ENCODE assay signal across 10 mouse cellular contexts in the genomic region with DNA sequence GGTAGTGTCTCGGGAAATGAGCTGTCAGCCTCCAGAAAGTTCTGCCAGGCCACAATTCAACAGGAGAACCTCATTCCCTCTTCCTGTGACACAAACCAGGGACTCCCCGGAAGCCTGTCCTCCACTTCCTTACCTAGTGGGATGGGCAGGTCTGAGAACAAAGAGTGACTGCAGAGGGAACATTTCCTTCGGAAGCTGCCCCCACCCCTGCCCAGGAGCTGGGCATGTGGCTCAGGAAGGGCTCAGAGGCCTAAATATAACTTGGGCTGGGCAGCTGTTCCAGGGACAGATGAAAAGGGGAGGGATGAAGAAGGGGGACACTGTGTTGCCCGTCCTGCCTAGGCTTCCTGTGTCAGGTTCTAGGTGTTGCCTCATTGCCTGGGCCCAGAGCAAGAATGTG. TPM values are rescaled to one million over a fixed set of nuclear protein-coding genes. Genes with fewer than 3 reads are reported as not detected.
DNase-seq lines count a peak whose midpoint lies in the region; ATAC-seq and TF ChIP-seq lines count a peak whose summit lies in the region.
"Had no signal": no experiment of that assay in that cellular context is flagged by ENCODE, and none has a peak within 500 bp of the region (broad histone marks: within the 10 kb centered on the region; RNA-seq: fewer than 3 reads in every experiment).

No protein-coding gene starts in this region.

- peak overlapping the region; percentile 44; the same call in 1 of the 2 replicates for H3K27ac ChIP-seq in embryonic facial prominence, embryonic 15.5 days (replicated peaks)
- H3K27ac ChIP-seq in lung, embryonic 14.5 days (ENCODE audit: low read depth): peak overlapping the region; percentile 55; the same call in 1 of the 2 replicates
- H3K27ac ChIP-seq: layer of hippocampus, adult 2 months had no signal

- no peak overlapping the region for H3K9ac ChIP-seq in embryonic facial prominence, embryonic 15.5 days
- no peak overlapping the region for H3K9ac ChIP-seq in lung, embryonic 14.5 days

- no peaks in the 10 kb centered on the region for H3K36me3 ChIP-seq in embryonic facial prominence, embryonic 15.5 days
- no peaks in the 10 kb centered on the region for H3K36me3 ChIP-seq in lung, embryonic 14.5 days (ENCODE audit: insufficient read depth)

- peak; percentile 60 for DNase-seq in adrenal gland, postnatal 14 days
- DNase-seq in heart, postnatal 14 days: peak; percentile 38 to 48
- DNase-seq in lung, embryonic 14.5 days: peak; percentile 18
- no peak for DNase-seq in spleen, adult 12 weeks (ENCODE audit: low spot score)
- DNase-seq in frontal cortex, adult 2 months (ENCODE audit: extremely low spot score in 1 of 2, low spot score in 1 of 2): no peak

- ATAC-seq in embryonic facial prominence, embryonic 15.5 days (ENCODE audit: insufficient number of reproducible peaks, low FRiP score, low TSS enrichment, low read depth): no peak
- ATAC-seq in lung, embryonic 14.5 days (ENCODE audit: insufficient read depth): no peak
- ATAC-seq in cerebellum, adult (ENCODE audit: insufficient number of reproducible peaks, low FRiP score, low TSS enrichment): no peak
- ATAC-seq in CD4-positive, CD25-positive, alpha-beta regulatory T cell, adult 4 months: no peak

- H3K27me3 ChIP-seq in embryonic facial prominence, embryonic 15.5 days: no peaks in the 10 kb centered on the region
- H3K27me3 ChIP-seq in lung, embryonic 14.5 days (ENCODE audit: insufficient read depth, low read length): no peaks in the 10 kb centered on the region

- intact Hi-C loops in heart, postnatal 14 days (cut with DNase I): no loop called here

- H3K4me3 ChIP-seq in embryonic facial prominence, embryonic 15.5 days (replicated peaks): no peak overlapping the region
- H3K4me3 ChIP-seq in lung, embryonic 14.5 days (ENCODE audit: low read depth, low read length): no peak overlapping the region
- H3K4me3 ChIP-seq: layer of hippocampus, adult 2 months had no signal

- WGBS in embryonic facial prominence, embryonic 15.5 days: 57% methylated on average over 4 of the region's 4 CpGs
- WGBS in lung, embryonic 14.5 days: 56% methylated on average over 4 of the region's 4 CpGs

- no peaks in the 10 kb centered on the region for H3K9me3 ChIP-seq in embryonic facial prominence, embryonic 15.5 days (replicated peaks)
- H3K9me3 ChIP-seq in lung, embryonic 14.5 days (ENCODE audit: low read depth, low read length): no peaks in the 10 kb centered on the region

- H3K4me2 ChIP-seq in embryonic facial prominence, embryonic 15.5 days (replicated peaks): no peak overlapping the region
- H3K4me2 ChIP-seq in lung, embryonic 14.5 days: no peak overlapping the region

- H3K4me1 ChIP-seq in embryonic facial prominence, embryonic 15.5 days: peaks cover 14% of the 10 kb centered on the region
- H3K4me1 ChIP-seq in lung, embryonic 14.5 days (ENCODE audit: insufficient read depth): peaks cover 4% of the 10 kb centered on the region; the same call in 1 of the 2 replicates

- TF ChIP-seq CTCF in lung, embryonic 14.5 days (IDR thresholded peaks at IDR 0.05; ENCODE audit: low read depth): no peak

RNA-seq across cellular contexts. Expression of gene Prx, which starts 2.5 kb away (rescaled TPM):
- 2.7 and 3.5 TPM in 2 replicates for total RNA-seq in adrenal gland, postnatal 14 days (2021)
- polyA plus RNA-seq in embryonic facial prominence, embryonic 15.5 days (2015; fragmentation: Nextera tagmentation; extraction: Ambion mirVana): 5.1 and 6.7 TPM in 2 replicates
- total RNA-seq in heart, postnatal 14 days (2021): 1 to 10 TPM; 1.4 to 2.8 TPM
- 2.5 and 2.9 TPM in 2 replicates for polyA plus RNA-seq in lung, embryonic 14.5 days (2014; fragmentation: Nextera tagmentation; extraction: Ambion mirVana)
- polyA plus RNA-seq in frontal cortex, adult 2 months (2012; rRNA removed): 0.29 and 0.46 TPM in 2 replicates
- under 1 TPM; 0.22 to 0.62 TPM for polyA plus RNA-seq in CD4-positive, CD25-positive, alpha-beta regulatory T cell, adult 4 months (2017; shearing (Covaris generic))

RNA-seq across cellular contexts. Expression of gene Sertad1, which starts 14.9 kb away (rescaled TPM):
- 24.5 and 26.3 TPM in 2 replicates for total RNA-seq in adrenal gland, postnatal 14 days (2021)
- polyA plus RNA-seq in embryonic facial prominence, embryonic 15.5 days (2015; fragmentation: Nextera tagmentation; extraction: Ambion mirVana): 41.7 and 51.6 TPM in 2 replicates
- total RNA-seq in heart, postnatal 14 days (2021): 10 to 100 TPM; 10.9 to 11.4 TPM
- 39.3 and 42.5 TPM in 2 replicates for polyA plus RNA-seq in lung, embryonic 14.5 days (2014; fragmentation: Nextera tagmentation; extraction: Ambion mirVana)
- polyA plus RNA-seq in frontal cortex, adult 2 months (2012; rRNA removed): 14.0 and 16.9 TPM in 2 replicates
- 10 to 100 TPM; 46.0 to 51.9 TPM for polyA plus RNA-seq in CD4-positive, CD25-positive, alpha-beta regulatory T cell, adult 4 months (2017; shearing (Covaris generic))

RNA-seq across cellular contexts. Expression of gene Hipk4, which starts 21.4 kb away (rescaled TPM):
- 0.44 and 0.64 TPM in 2 replicates for total RNA-seq in adrenal gland, postnatal 14 days (2021)
- 0.77 and 1.1 TPM in 2 replicates for polyA plus RNA-seq in embryonic facial prominence, embryonic 15.5 days (2015; fragmentation: Nextera tagmentation; extraction: Ambion mirVana)
- under 1 TPM; 0.32 to 0.55 TPM for total RNA-seq in heart, postnatal 14 days (2021)
- 0.95 and 1.0 TPM in 2 replicates for polyA plus RNA-seq in lung, embryonic 14.5 days (2014; fragmentation: Nextera tagmentation; extraction: Ambion mirVana)
- 0.44 and 0.66 TPM in 2 replicates for polyA plus RNA-seq in frontal cortex, adult 2 months (2012; rRNA removed)
- polyA plus RNA-seq in CD4-positive, CD25-positive, alpha-beta regulatory T cell, adult 4 months (2017; shearing (Covaris generic)): under 1 TPM in 1 of 2 experiments, not detected in 1; 0.28 TPM
- total RNA-seq: MEL had no signal

RNA-seq across cellular contexts. Expression of gene Sertad3, which starts 28.1 kb away (rescaled TPM):
- 12.9 and 15.7 TPM in 2 replicates for total RNA-seq in adrenal gland, postnatal 14 days (2021)
- 36.4 and 39.2 TPM in 2 replicates for polyA plus RNA-seq in embryonic facial prominence, embryonic 15.5 days (2015; fragmentation: Nextera tagmentation; extraction: Ambion mirVana)
- total RNA-seq in heart, postnatal 14 days (2021): 1 to 10 TPM; 7.6 to 8.5 TPM
- polyA plus RNA-seq in lung, embryonic 14.5 days (2014; fragmentation: Nextera tagmentation; extraction: Ambion mirVana): 22.0 and 24.3 TPM in 2 replicates
- 3.8 and 5.0 TPM in 2 replicates for polyA plus RNA-seq in frontal cortex, adult 2 months (2012; rRNA removed)
- polyA plus RNA-seq in CD4-positive, CD25-positive, alpha-beta regulatory T cell, adult 4 months (2017; shearing (Covaris generic)): 10 to 100 TPM; 50.9 to 60.1 TPM

RNA-seq across cellular contexts. Expression of gene Pld3, which starts 51.4 kb away (rescaled TPM):
- 87.2 and 100 TPM in 2 replicates for total RNA-seq in adrenal gland, postnatal 14 days (2021)
- polyA plus RNA-seq in embryonic facial prominence, embryonic 15.5 days (2015; fragmentation: Nextera tagmentation; extraction: Ambion mirVana): 121 and 122 TPM in 2 replicates
- total RNA-seq in heart, postnatal 14 days (2021): 10 to 100 TPM; 29.0 to 31.8 TPM
- polyA plus RNA-seq in lung, embryonic 14.5 days (2014; fragmentation: Nextera tagmentation; extraction: Ambion mirVana): 56.7 and 57.4 TPM in 2 replicates
- 933 and 972 TPM in 2 replicates for polyA plus RNA-seq in frontal cortex, adult 2 months (2012; rRNA removed)
- polyA plus RNA-seq in CD4-positive, CD25-positive, alpha-beta regulatory T cell, adult 4 months (2017; shearing (Covaris generic)): 100 to 1,000 TPM; 191 to 306 TPM

Comparison
In these comparisons a context has a peak if more than half of its experiments do, and no peak if none do; other contexts are left out.
1. DNase-seq: peak in adrenal gland, postnatal 14 days (single experiment), heart, postnatal 14 days (2 of 2) and lung, embryonic 14.5 days (single experiment); none in spleen, adult 12 weeks (single experiment) and frontal cortex, adult 2 months (0 of 2).